Mouse (Mus musculus) c-Kit-positive CD71-negative TER-119-negative erythroid progenitor cells, embryonic 14.5 days (primary cell): ENCODE data around the gene Pcna.
"Not testable (repeated sequence)": the region's sequence is repeated elsewhere in the genome, so short reads cannot be mapped to it uniquely, and the experiment has no call there.

Experiments
- DNase-seq: peaks from one replicate; pipeline ENCODE4 v3.0.0-alpha.2; 2013; ENCODE audit warnings: low read depth

Gene Pcna

GRCm38 (mm10) chr2:132252542-132253528, at the start of gene Pcna:
TSS of gene Pcna (minus strand) at chr2:132253314.
- peak; percentile 96 for DNase-seq

GRCm38 (mm10) chr2:132301436-132301835, 48.3 kb upstream of the Pcna start:
- DNase-seq, result no peak

DNA sequence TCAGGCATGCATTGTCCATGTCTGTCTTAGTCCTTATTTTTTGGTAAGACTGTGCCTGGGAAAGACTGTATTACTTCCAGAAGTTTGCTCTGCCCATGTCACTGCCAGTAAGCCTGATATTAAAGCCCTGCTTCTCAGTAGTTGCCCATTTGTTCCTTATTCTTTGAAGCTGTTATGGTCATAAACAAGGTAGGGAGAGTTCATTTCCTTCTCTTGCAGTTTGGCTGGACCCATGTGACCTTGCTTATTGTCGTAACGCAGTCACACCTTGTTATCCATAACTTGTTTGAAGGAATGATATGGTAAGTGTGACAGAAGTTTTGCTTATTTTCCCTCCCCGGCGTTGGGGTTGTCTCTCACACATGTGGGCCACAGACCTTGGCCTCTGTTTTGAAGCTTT, 45.1 kb upstream of the Pcna start:
- DNase-seq, result no peak

- DNase-seq, result no peak
These were observed 40.8 kb upstream of the Pcna start for GRCm38 (mm10) chr2:132293694-132294450.

GRCm38 (mm10) chr2:132292083-132292482, 39.0 kb upstream of the Pcna start:
- no peak for DNase-seq

GRCm38 (mm10) chr2:132291265-132291664, 38.2 kb upstream of the Pcna start:
- DNase-seq, result no peak

- no peak for DNase-seq
These were observed 37.7 kb upstream of the Pcna start for GRCm38 (mm10) chr2:132290808-132291207.

- not testable (repeated sequence) for DNase-seq
These were observed 36.1 kb upstream of the Pcna start for GRCm38 (mm10) chr2:132289213-132289612.

GRCm38 (mm10) chr2:132286376-132287076, 33.4 kb upstream of the Pcna start:
- DNase-seq, result no peak

DNA sequence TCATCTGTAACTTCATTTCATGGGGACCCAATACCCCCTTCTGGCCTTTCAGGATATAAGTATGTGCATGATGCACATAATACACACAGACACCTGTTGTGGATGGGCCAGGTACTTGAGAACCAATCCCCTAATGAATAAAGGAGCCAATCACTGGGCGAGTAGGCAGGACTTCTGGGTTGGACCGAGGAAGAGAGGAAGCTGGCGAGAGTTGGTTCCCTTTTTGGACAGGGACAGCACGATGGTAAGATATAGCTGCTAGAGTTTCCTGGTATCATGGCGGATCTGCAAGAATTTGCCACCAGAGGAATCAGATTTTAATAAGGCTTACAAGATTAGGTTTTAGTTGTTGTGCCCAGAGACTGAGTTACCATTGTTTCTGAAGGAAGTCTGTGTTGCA, 32.6 kb upstream of the Pcna start:
- DNase-seq, result not testable (repeated sequence)

DNA sequence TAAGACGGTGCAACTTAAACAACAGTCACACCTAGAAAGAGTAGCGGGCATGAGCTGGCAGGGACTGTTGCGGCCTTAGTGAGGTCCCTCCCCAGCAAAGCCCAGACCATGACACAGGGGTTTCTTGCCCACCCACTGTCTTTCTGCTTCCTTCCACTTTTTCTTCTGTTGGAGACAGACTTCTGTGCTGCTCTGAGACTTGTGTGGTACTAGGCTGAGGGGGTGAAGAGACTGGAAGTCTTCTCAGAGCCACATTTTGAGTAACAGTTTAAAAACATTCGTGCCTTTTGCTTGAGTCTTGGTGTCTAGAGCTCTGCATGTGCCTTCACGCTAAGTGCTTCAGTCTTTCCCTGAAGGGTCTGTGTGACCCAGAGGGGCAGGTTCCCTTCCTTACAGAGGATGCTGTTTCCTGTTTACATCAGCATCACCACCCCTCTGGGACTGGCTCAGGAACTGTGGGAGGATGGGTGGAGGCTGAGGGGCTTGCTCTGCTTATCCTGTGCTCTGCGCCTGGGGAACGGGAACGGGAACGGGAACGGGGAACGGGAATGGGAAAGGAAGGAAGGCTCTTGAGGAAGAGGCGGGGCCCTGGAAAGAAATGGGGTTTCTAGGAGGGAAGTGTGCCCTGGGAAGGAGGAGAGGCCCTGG, 31.5 kb upstream of the Pcna start:
- DNase-seq, result no peak

DNA sequence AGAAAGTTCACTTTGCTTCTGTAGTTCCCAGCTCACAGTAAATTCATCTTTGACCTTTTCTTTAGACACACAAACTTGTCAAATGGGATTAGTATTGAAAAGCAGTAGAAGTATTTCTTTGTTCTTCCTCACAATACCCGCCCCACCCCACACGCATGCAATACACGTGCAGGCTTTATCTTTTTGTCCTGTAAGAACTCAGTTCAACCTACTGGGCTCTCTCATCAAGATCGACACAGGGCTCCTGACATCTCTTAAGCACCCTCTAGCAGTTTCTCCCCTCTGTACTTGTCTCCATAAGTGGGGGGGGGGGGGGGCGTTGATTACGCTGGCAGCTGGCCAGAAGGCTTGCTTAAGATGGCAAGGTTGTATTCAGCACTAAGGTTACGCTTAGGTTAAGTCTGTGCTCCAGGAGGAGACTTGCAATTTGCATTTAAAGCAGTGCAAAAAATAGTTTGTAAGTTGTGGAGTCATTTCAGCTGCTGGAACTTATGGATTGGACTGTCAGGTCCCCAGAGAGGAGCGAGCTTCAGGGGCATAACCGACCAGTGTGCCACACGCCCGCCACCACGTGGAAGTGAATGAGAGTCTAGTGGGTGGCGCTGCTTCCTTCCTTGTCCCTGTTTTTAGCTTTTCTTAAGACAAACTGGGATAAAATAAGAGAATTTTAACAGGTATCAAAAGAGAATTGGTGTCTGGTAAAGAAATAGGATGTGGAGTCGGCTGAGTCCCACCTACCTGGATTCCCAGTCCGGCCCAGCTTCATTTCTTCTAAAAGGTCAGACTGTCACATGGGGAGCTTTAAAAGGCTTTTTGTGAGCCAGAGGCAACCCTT, 30.3 kb upstream of the Pcna start:
- no peak for DNase-seq

DNA sequence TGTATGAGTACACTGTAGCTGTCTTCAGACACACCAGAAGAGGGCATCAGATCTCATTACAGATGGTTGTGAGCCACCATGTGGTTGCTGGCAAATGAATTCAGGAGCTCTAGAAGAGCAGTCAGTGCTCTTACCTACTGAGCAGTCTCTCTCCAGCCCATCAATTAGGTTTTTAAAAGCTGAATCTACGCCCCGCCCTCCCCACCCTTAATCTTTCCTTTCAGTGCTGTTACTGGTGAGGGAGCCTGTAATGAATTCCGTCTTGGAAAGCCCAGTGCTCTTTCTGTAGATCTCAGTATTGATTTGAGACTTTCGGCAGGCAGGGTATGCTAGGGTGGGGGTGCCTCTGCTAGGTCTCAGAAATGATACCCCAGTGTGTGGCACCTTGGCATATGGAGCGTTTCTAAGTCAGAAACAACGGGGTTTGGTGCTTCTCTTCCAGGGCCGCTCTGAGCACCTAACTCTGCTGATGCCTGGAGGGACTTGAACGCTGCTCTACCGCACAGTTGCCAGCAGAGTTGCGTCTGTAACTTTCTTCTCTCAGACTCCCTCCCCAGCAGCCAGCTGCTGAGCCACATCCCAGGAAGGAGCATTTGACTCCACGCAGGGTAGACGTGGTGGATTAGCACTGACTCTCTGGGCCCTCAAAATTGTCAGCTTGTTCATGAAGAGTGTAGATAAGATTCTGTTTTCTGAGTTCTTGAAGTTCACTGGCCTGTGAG, 29.5 kb upstream of the Pcna start:
- DNase-seq, result no peak

DNA sequence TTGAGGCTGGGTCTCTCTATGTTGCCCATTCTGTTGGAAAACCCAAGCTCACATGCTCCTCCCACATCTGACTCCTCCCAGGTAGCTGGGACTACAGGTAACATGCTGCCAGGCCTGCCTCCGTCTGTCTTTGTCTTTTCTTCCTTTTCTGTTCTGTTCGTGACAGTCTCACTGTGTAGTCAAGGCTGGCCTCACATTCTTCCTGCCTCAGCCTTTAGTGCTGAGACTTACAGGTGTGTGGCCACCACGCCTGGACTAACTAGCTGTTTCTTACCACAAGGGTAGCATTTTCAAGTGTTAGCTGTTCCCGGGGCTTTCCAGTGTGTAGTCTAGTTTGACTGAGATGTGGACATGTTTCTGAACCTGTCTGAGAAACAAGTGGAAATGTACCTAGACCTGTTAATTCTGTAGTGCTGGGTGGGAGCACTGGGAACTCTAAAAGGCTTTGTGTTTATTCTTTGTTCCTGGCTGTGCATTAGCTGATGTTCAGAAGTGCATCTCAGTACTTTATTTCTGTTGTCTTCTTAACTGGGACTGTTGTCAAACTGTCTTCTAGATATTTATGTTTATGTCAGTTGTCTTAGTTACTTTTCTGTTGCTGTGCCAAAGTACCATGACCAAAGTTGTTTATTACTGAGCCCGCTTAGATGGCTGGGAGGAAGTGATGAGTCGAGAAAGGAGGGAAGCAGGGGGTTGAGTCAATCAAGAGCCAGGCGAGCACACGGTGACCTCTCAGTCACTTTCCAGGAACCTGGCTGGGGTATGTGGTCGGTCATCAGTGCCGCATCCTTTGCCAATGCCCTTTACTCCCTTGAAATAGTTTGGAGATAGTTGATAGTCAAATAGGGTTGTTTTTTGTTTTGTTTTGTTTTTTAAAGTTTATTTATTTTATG, 28.7 kb upstream of the Pcna start:
- no peak for DNase-seq

- DNase-seq, result no peak
These were observed 27.5 kb upstream of the Pcna start for GRCm38 (mm10) chr2:132280518-132281120.

GRCm38 (mm10) chr2:132279978-132280377, 26.9 kb upstream of the Pcna start:
- DNase-seq, result no peak

- DNase-seq, result no peak
These were observed 26.3 kb upstream of the Pcna start for GRCm38 (mm10) chr2:132279336-132279882.

- DNase-seq, result no peak
These were observed 25.2 kb upstream of the Pcna start for GRCm38 (mm10) chr2:132278273-132278853.
